Mouse (Mus musculus) spleen, postnatal 36 days (tissue): ENCODE measurements around the gene Mrps9.
"Not testable (repeated sequence)": the region's sequence is repeated elsewhere in the genome, so short reads cannot be mapped to it uniquely, and the experiment has no call there.

Experiments used
- DNase-seq, 2 experiments: peaks; one replicate each; pipeline ENCODE4 v3.0.0; 2022; ENCODE audit warnings: low spot score in 2 of 2, mixed read lengths in 1 of 2

Gene Mrps9

GRCm38 (mm10) chr1:42850663-42851397 lies at the start of gene Mrps9:
Mrps9 (plus strand) TSS chr1:42851233.
- peak; percentile 96 for DNase-seq

- no peak for DNase-seq
These were observed 37.7 kb upstream of the Mrps9 start for GRCm38 (mm10) chr1:42813301-42813845.

GRCm38 (mm10) chr1:42814798-42815619 lies 36.0 kb upstream of the Mrps9 start:
- no peak for DNase-seq

- no peak for DNase-seq
These were observed 350 bp downstream of the Mrps9 start for GRCm38 (mm10) chr1:42851398-42851767.

- no peak for DNase-seq
These were observed 777 bp downstream of the Mrps9 start for GRCm38 (mm10) chr1:42851810-42852209.

- DNase-seq, result no peak
These were observed 13.8 kb downstream of the Mrps9 start for GRCm38 (mm10) chr1:42864719-42865250.

- no peak for DNase-seq
These were observed 14.4 kb downstream of the Mrps9 start for GRCm38 (mm10) chr1:42865336-42865939.

GRCm38 (mm10) chr1:42865986-42866385 lies 15.0 kb downstream of the Mrps9 start:
- DNase-seq, result peak in 1 of 2 experiments; percentile 7

GRCm38 (mm10) chr1:42867188-42867587 lies 16.2 kb downstream of the Mrps9 start:
- DNase-seq, result no peak

- DNase-seq, result no peak
These were observed 23.1 kb downstream of the Mrps9 start for GRCm38 (mm10) chr1:42874174-42874573.

- DNase-seq, result no peak
These were observed 24.2 kb downstream of the Mrps9 start for GRCm38 (mm10) chr1:42875271-42875670.

GRCm38 (mm10) chr1:42876463-42877093 lies 25.5 kb downstream of the Mrps9 start:
- DNase-seq, result no peak

GRCm38 (mm10) chr1:42877264-42877663 lies 26.2 kb downstream of the Mrps9 start:
- no peak for DNase-seq

- no peak for DNase-seq
These were observed 27.8 kb downstream of the Mrps9 start for GRCm38 (mm10) chr1:42878851-42879250.

GRCm38 (mm10) chr1:42882258-42882657 lies 31.2 kb downstream of the Mrps9 start:
- DNase-seq, result no peak

GRCm38 (mm10) chr1:42883418-42883817 lies 32.4 kb downstream of the Mrps9 start:
- not testable (repeated sequence) for DNase-seq

- no peak for DNase-seq
These were observed 36.8 kb downstream of the Mrps9 start for GRCm38 (mm10) chr1:42887835-42888234.

- DNase-seq, result no peak
These were observed 37.7 kb downstream of the Mrps9 start for GRCm38 (mm10) chr1:42888541-42889349.

- DNase-seq, result no peak
These were observed 38.4 kb downstream of the Mrps9 start for GRCm38 (mm10) chr1:42889421-42889887.

GRCm38 (mm10) chr1:42894695-42895094 lies 43.7 kb downstream of the Mrps9 start:
- DNase-seq, result no peak
